Mouse (Mus musculus): ENCODE data around the gene Endog.

The Endog gene

GRCm38 (mm10) chr2:30211408-30212168 lies 40.3 kb downstream of the Endog start:
- DNase-seq (ENCODE audit: low read depth, low spot score) = no peak

GRCm38 (mm10) chr2:30212169-30212545 lies 40.9 kb downstream of the Endog start:
- no peak for DNase-seq (ENCODE audit: low read depth, low spot score)

GRCm38 (mm10) chr2:30212951-30213350 lies 41.7 kb downstream of the Endog start:
- DNase-seq (ENCODE audit: low read depth, low spot score) = no peak

- no peak for DNase-seq (ENCODE audit: low read depth, low spot score)
Observed at GRCm38 (mm10) chr2:30214745-30215144, 43.5 kb downstream of the Endog start.

GRCm38 (mm10) chr2:30215493-30215892 lies 44.2 kb downstream of the Endog start:
- no peak for DNase-seq (ENCODE audit: low read depth, low spot score)

- DNase-seq (ENCODE audit: low read depth, low spot score) = no peak
Observed at GRCm38 (mm10) chr2:30216293-30216692, 45.0 kb downstream of the Endog start.

Measured in skeletal muscle tissue, adult 2 months (tissue).